Mouse (Mus musculus): ENCODE measurements around the gene Spag9. TPM values are rescaled to one million over a fixed set of nuclear protein-coding genes. Genes with fewer than 3 reads are reported as not detected.

Gene Spag9
- total and polyA plus RNA-seq, 3 experiments: 23.9 to 155 (median 131) TPM

DNA sequence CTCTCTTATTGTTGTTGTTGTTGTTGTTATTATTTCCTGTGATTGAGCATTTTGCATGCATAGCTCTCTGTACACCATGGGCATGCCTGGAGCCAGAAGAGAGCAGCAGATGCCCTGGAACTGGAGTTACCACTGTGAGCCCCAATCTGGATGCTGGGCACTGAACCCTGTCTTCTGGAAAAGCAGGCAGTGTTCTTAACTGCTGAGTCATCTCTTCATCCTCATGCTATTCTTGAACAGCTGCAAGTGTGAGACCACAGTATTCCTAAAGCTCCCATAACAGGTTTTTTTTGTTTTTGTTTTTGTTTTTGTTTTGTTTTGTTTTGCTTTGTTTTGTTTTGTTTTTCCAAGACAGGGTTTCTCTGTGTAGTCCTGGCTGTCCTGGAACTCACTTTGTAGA, 9.6 kb upstream of the Spag9 start:
- Histone ChIP-seq H3K4me1 (ENCODE audit: control insufficient read depth, insufficient read depth, low read length) (peaks cover 16% of the 10 kb centered on the region), H3K27me3 (ENCODE audit: control insufficient read depth, insufficient read depth, low read length) (no peaks in the 10 kb centered on the region), H3K36me3 (ENCODE audit: control insufficient read depth, insufficient read depth, low read length) (peaks cover 4% of the 10 kb centered on the region), H3K9ac (ENCODE audit: low read depth, low read length) (no peak overlapping the region), H3K27ac (peak overlapping the region; percentile 91; the same call in 1 of the 2 replicates), H3K4me3 (no peak overlapping the region), H3K79me2 (replicated peaks; ENCODE audit: control insufficient read depth, insufficient read depth, low read length) (no peaks in the 10 kb centered on the region)
- intact Hi-C loops (cut with DNase I): no loop called here
- TF ChIP-seq CTCF (IDR thresholded peaks at IDR 0.05) (no peak), POLR2A (IDR thresholded peaks at IDR 0.05; ENCODE audit: insufficient read depth, low read depth, low read length) (no peak), EP300 (IDR thresholded peaks at IDR 0.05; ENCODE audit: insufficient read depth, low read depth, low read length) (no peak)
- no peak for DNase-seq

GRCm38 (mm10) chr11:93987026-93987425, 8.9 kb upstream of the Spag9 start:
- intact Hi-C loops (cut with DNase I): no loop called here
- no peak for DNase-seq
- Histone ChIP-seq H3K27me3 (ENCODE audit: control insufficient read depth, insufficient read depth, low read length) (no peaks in the 10 kb centered on the region), H3K4me1 (ENCODE audit: control insufficient read depth, insufficient read depth, low read length) (peaks cover 16% of the 10 kb centered on the region), H3K79me2 (replicated peaks; ENCODE audit: control insufficient read depth, insufficient read depth, low read length) (no peaks in the 10 kb centered on the region), H3K4me3 (no peak overlapping the region), H3K9ac (ENCODE audit: low read depth, low read length) (no peak overlapping the region), H3K27ac (peak overlapping the region; percentile 91), H3K36me3 (ENCODE audit: control insufficient read depth, insufficient read depth, low read length) (peaks cover 4% of the 10 kb centered on the region)
- WGBS: 75% methylated on average over 4 of the region's 4 CpGs
- TF ChIP-seq POLR2A (IDR thresholded peaks at IDR 0.05; ENCODE audit: insufficient read depth, low read depth, low read length) (no peak), CTCF (IDR thresholded peaks at IDR 0.05) (no peak), EP300 (IDR thresholded peaks at IDR 0.05; ENCODE audit: insufficient read depth, low read depth, low read length) (no peak)

DNA sequence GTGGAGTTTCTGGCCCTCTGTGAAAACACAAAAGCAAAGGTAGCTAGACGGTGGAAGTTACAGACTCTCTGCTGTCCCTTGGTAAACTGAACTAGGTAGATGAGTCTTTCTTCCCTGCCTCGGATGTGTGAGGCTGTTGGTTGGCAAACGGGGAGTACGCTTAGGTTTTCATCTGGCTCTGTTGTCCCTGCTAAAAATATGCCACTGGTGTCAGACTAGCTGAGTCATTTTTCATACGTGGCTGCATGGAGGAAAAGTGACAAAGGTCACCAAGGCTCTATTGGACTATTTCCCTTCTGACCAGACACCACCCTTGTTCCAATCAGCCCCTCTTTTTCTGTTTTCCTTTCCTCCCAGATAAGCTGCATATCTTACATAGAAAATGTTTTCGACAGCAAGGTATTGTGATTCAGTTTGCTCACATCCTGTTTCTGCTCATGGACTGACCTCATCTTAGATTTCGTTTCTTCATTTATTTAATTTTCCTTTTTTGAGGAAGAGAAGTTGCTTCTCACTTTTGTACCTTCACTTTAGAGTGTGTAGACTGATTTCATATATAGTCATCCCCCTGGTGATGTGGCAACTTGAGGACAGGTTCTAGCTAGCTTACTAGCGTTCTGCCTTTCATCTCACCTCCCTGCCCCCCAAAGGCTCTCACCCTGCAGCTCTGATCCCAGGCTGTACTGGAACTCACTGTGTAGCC, 8.1 kb upstream of the Spag9 start:
- intact Hi-C loops (cut with DNase I): no loop called here
- TF ChIP-seq EP300 (IDR thresholded peaks at IDR 0.05; ENCODE audit: insufficient read depth, low read depth, low read length): peak; percentile 58; the same call in 1 of the 2 replicates
- TF ChIP-seq CTCF (IDR thresholded peaks at IDR 0.05): no peak
- peak; percentile 49; the same call in 1 of the 2 replicates for TF ChIP-seq POLR2A (IDR thresholded peaks at IDR 0.05; ENCODE audit: insufficient read depth, low read depth, low read length)
- H3K27me3 ChIP-seq (ENCODE audit: control insufficient read depth, insufficient read depth, low read length): no peaks in the 10 kb centered on the region
- peaks cover 16% of the 10 kb centered on the region for H3K4me1 ChIP-seq (ENCODE audit: control insufficient read depth, insufficient read depth, low read length)
- peak overlapping the region; percentile 12; the same call in 1 of the 2 replicates for H3K4me3 ChIP-seq
- WGBS: 12% methylated on average over 8 of the region's 8 CpGs
- H3K36me3 ChIP-seq (ENCODE audit: control insufficient read depth, insufficient read depth, low read length): peaks cover 4% of the 10 kb centered on the region
- H3K27ac ChIP-seq: peak overlapping the region; percentile 91
- peak; percentile 53 to 68 for DNase-seq
- no peaks in the 10 kb centered on the region for H3K79me2 ChIP-seq (replicated peaks; ENCODE audit: control insufficient read depth, insufficient read depth, low read length)
- H3K9ac ChIP-seq (ENCODE audit: low read depth, low read length): peak overlapping the region; percentile 52; the same call in 1 of the 2 replicates

GRCm38 (mm10) chr11:93988328-93989062, 7.4 kb upstream of the Spag9 start:
- Histone ChIP-seq H3K4me3 (peak overlapping the region; percentile 12; the same call in 1 of the 2 replicates), H3K27me3 (ENCODE audit: control insufficient read depth, insufficient read depth, low read length) (no peaks in the 10 kb centered on the region), H3K79me2 (replicated peaks; ENCODE audit: control insufficient read depth, insufficient read depth, low read length) (no peaks in the 10 kb centered on the region), H3K36me3 (ENCODE audit: control insufficient read depth, insufficient read depth, low read length) (peaks cover 4% of the 10 kb centered on the region), H3K27ac (peak overlapping the region; percentile 91), H3K4me1 (ENCODE audit: control insufficient read depth, insufficient read depth, low read length) (peaks cover 16% of the 10 kb centered on the region), H3K9ac (ENCODE audit: low read depth, low read length) (peak overlapping the region; percentile 52)
- TF ChIP-seq EP300 (IDR thresholded peaks at IDR 0.05; ENCODE audit: insufficient read depth, low read depth, low read length) (peak; percentile 64; the same call in 1 of the 2 replicates), CTCF (IDR thresholded peaks at IDR 0.05) (no peak), POLR2A (IDR thresholded peaks at IDR 0.05; ENCODE audit: insufficient read depth, low read depth, low read length) (peak; percentile 81; the same call in 1 of the 2 replicates)
- peak; percentile 39 to 47 for DNase-seq
- 23% methylated on average over 12 of the region's 12 CpGs for WGBS
- intact Hi-C loops (cut with DNase I): no loop called here

- H3K79me2 ChIP-seq (replicated peaks; ENCODE audit: control insufficient read depth, insufficient read depth, low read length): peaks cover 6% of the 10 kb centered on the region
- peak overlapping the region; percentile 78 for H3K4me3 ChIP-seq
- peak overlapping the region; percentile 98 for H3K27ac ChIP-seq
- peaks cover 19% of the 10 kb centered on the region for H3K36me3 ChIP-seq (ENCODE audit: control insufficient read depth, insufficient read depth, low read length)
- H3K27me3 ChIP-seq (ENCODE audit: control insufficient read depth, insufficient read depth, low read length): no peaks in the 10 kb centered on the region
- peaks cover 12% of the 10 kb centered on the region for H3K4me1 ChIP-seq (ENCODE audit: control insufficient read depth, insufficient read depth, low read length)
- 22% methylated on average over 5 of the region's 5 CpGs for WGBS
- TF ChIP-seq CTCF (IDR thresholded peaks at IDR 0.05): no peak
- TF ChIP-seq POLR2A (IDR thresholded peaks at IDR 0.05; ENCODE audit: insufficient read depth, low read depth, low read length): no peak
- TF ChIP-seq EP300 (IDR thresholded peaks at IDR 0.05; ENCODE audit: insufficient read depth, low read depth, low read length): no peak
- peak in 1 of 2 experiments; percentile 34 for DNase-seq
- intact Hi-C loops (cut with DNase I): no loop called here
- H3K9ac ChIP-seq (ENCODE audit: low read depth, low read length): peak overlapping the region; percentile 44
These were observed 1.4 kb upstream of the Spag9 start for GRCm38 (mm10) chr11:93994531-93994930.

Data from heart, adult 2 months (tissue).